Mouse (Mus musculus): ENCODE results near the gene Map3k14. TPM values are rescaled to one million over a fixed set of nuclear protein-coding genes. Genes with fewer than 3 reads are reported as not detected.
A peak's percentile ranks its signal among the peaks of the same experiment; 100 is the strongest.
"Not testable (repeated sequence)": the region's sequence is repeated elsewhere in the genome, so short reads cannot be mapped to it uniquely, and the experiment has no call there.

The Map3k14 gene
- polyA plus RNA-seq, 1 experiment from 2014 or later: 5.0 TPM

GRCm38 (mm10) chr11:103292890-103293287, 25.6 kb upstream of the Map3k14 start:
- no peak overlapping the region for H3K27ac ChIP-seq
- no peak overlapping the region for H3K4me2 ChIP-seq
- H3K9ac ChIP-seq: no peak overlapping the region
- no peaks in the 10 kb centered on the region for H3K4me1 ChIP-seq
- H3K27me3 ChIP-seq (replicated peaks): no peaks in the 10 kb centered on the region
- WGBS: 83% methylated on average over 5 of the region's 5 CpGs
- no peaks in the 10 kb centered on the region for H3K36me3 ChIP-seq (replicated peaks)
- H3K4me3 ChIP-seq: no peak overlapping the region
- H3K9me3 ChIP-seq: no peaks in the 10 kb centered on the region
- no peak for ATAC-seq (replicated peaks)

- Histone ChIP-seq H3K4me1 (no peaks in the 10 kb centered on the region), H3K27ac (0 out of 2 replicates have a peak overlapping the region, but pooled peaks have one; percentile 17), H3K9me3 (no peaks in the 10 kb centered on the region), H3K4me2 (0 out of 2 replicates have a peak overlapping the region, but pooled peaks have one; percentile 7), H3K4me3 (no peak overlapping the region), H3K27me3 (replicated peaks) (no peaks in the 10 kb centered on the region), H3K9ac (no peak overlapping the region), H3K36me3 (replicated peaks) (no peaks in the 10 kb centered on the region)
- no peak for ATAC-seq (replicated peaks)
- WGBS: 21% methylated on average over 14 of the region's 14 CpGs
These were observed 25.0 kb upstream of the Map3k14 start for GRCm38 (mm10) chr11:103292152-103292889.

- not testable (repeated sequence) for H3K9me3 ChIP-seq; H3K4me3 ChIP-seq; H3K36me3 ChIP-seq (replicated peaks); H3K27ac ChIP-seq; ATAC-seq (replicated peaks); H3K9ac ChIP-seq; H3K4me1 ChIP-seq; H3K4me2 ChIP-seq; H3K27me3 ChIP-seq (replicated peaks)
- 90% methylated on average over 7 of the region's 7 CpGs for WGBS
These were observed 23.6 kb upstream of the Map3k14 start for GRCm38 (mm10) chr11:103290841-103291240.

GRCm38 (mm10) chr11:103288291-103288963, 21.2 kb upstream of the Map3k14 start:
- no peak overlapping the region for H3K4me3 ChIP-seq
- H3K27me3 ChIP-seq (replicated peaks): no peaks in the 10 kb centered on the region
- H3K4me2 ChIP-seq: no peak overlapping the region
- ATAC-seq (replicated peaks): no peak
- no peak overlapping the region for H3K27ac ChIP-seq
- H3K36me3 ChIP-seq (replicated peaks): no peaks in the 10 kb centered on the region
- H3K9me3 ChIP-seq: no peaks in the 10 kb centered on the region
- H3K4me1 ChIP-seq: no peaks in the 10 kb centered on the region
- no peak overlapping the region for H3K9ac ChIP-seq
- 80% methylated on average over 16 of the region's 16 CpGs for WGBS

- Histone ChIP-seq H3K4me2 (no peak overlapping the region), H3K4me1 (no peaks in the 10 kb centered on the region), H3K27ac (no peak overlapping the region), H3K9me3 (no peaks in the 10 kb centered on the region), H3K27me3 (replicated peaks) (no peaks in the 10 kb centered on the region), H3K4me3 (no peak overlapping the region), H3K36me3 (replicated peaks) (no peaks in the 10 kb centered on the region), H3K9ac (no peak overlapping the region)
- no peak for ATAC-seq (replicated peaks)
- WGBS: 94% methylated on average over 5 of the region's 5 CpGs
These were observed 19.6 kb upstream of the Map3k14 start for GRCm38 (mm10) chr11:103286910-103287309.

GRCm38 (mm10) chr11:103285951-103286350, 18.7 kb upstream of the Map3k14 start:
- 64% methylated on average over 6 of the region's 6 CpGs for WGBS

GRCm38 (mm10) chr11:103285276-103285675, 18.0 kb upstream of the Map3k14 start:
- H3K9ac ChIP-seq: no peak overlapping the region
- no peak for ATAC-seq (replicated peaks)
- no peaks in the 10 kb centered on the region for H3K4me1 ChIP-seq
- no peaks in the 10 kb centered on the region for H3K27me3 ChIP-seq (replicated peaks)
- no peak overlapping the region for H3K4me3 ChIP-seq
- WGBS: 84% methylated on average over 10 of the region's 10 CpGs
- H3K27ac ChIP-seq: no peak overlapping the region
- H3K36me3 ChIP-seq (replicated peaks): no peaks in the 10 kb centered on the region
- H3K9me3 ChIP-seq: no peaks in the 10 kb centered on the region
- no peak overlapping the region for H3K4me2 ChIP-seq

More at GRCm38 (mm10) chr11:103285951-103286350, 18.7 kb upstream of the Map3k14 start:
- no peak overlapping the region for H3K27ac ChIP-seq
- H3K9me3 ChIP-seq: no peaks in the 10 kb centered on the region
- no peak for ATAC-seq (replicated peaks)
- no peak overlapping the region for H3K9ac ChIP-seq
- H3K27me3 ChIP-seq (replicated peaks): no peaks in the 10 kb centered on the region
- no peaks in the 10 kb centered on the region for H3K4me1 ChIP-seq
- H3K4me2 ChIP-seq: no peak overlapping the region
- H3K36me3 ChIP-seq (replicated peaks): no peaks in the 10 kb centered on the region
- H3K4me3 ChIP-seq: no peak overlapping the region

GRCm38 (mm10) chr11:103281784-103282183, 14.5 kb upstream of the Map3k14 start:
- no peaks in the 10 kb centered on the region for H3K36me3 ChIP-seq (replicated peaks)
- H3K4me3 ChIP-seq: no peak overlapping the region
- no peak for ATAC-seq (replicated peaks)
- no peaks in the 10 kb centered on the region for H3K27me3 ChIP-seq (replicated peaks)
- 83% methylated on average over 7 of the region's 7 CpGs for WGBS
- no peaks in the 10 kb centered on the region for H3K4me1 ChIP-seq
- no peak overlapping the region for H3K9ac ChIP-seq
- no peak overlapping the region for H3K4me2 ChIP-seq
- no peaks in the 10 kb centered on the region for H3K9me3 ChIP-seq
- H3K27ac ChIP-seq: no peak overlapping the region

- Histone ChIP-seq H3K4me3 (no peak overlapping the region), H3K9me3 (no peaks in the 10 kb centered on the region), H3K36me3 (replicated peaks) (no peaks in the 10 kb centered on the region), H3K4me2 (peak overlapping the region; percentile 18; the same call in 1 of the 2 replicates), H3K27ac (peak overlapping the region; percentile 41), H3K27me3 (replicated peaks) (no peaks in the 10 kb centered on the region), H3K9ac (no peak overlapping the region), H3K4me1 (0 out of 2 replicates have a peak, but pooled peaks cover 5% of the 10 kb centered on the region)
- 75% methylated on average over 8 of the region's 8 CpGs for WGBS
- no peak for ATAC-seq (replicated peaks)
These were observed 9.2 kb upstream of the Map3k14 start for GRCm38 (mm10) chr11:103276450-103276849.

- Histone ChIP-seq H3K27ac (no peak overlapping the region), H3K4me3 (no peak overlapping the region), H3K36me3 (replicated peaks) (no peaks in the 10 kb centered on the region), H3K9me3 (no peaks in the 10 kb centered on the region), H3K9ac (no peak overlapping the region), H3K27me3 (replicated peaks) (no peaks in the 10 kb centered on the region), H3K4me2 (no peak overlapping the region), H3K4me1 (peaks cover 13% of the 10 kb centered on the region)
- WGBS: 91% methylated on average over 3 of the region's 3 CpGs
- ATAC-seq (replicated peaks): no peak
These were observed 5.6 kb upstream of the Map3k14 start for GRCm38 (mm10) chr11:103272888-103273287.

- WGBS: 80% methylated on average over 6 of the region's 6 CpGs
- H3K9ac ChIP-seq: no peak overlapping the region
- H3K36me3 ChIP-seq (replicated peaks): no peaks in the 10 kb centered on the region
- no peaks in the 10 kb centered on the region for H3K9me3 ChIP-seq
- peaks cover 15% of the 10 kb centered on the region for H3K4me1 ChIP-seq
- H3K27me3 ChIP-seq (replicated peaks): no peaks in the 10 kb centered on the region
- H3K27ac ChIP-seq: no peak overlapping the region
- no peak for ATAC-seq (replicated peaks)
- H3K4me3 ChIP-seq: no peak overlapping the region
- no peak overlapping the region for H3K4me2 ChIP-seq
These were observed 4.7 kb upstream of the Map3k14 start for GRCm38 (mm10) chr11:103271979-103272378.

- H3K27ac ChIP-seq: no peak overlapping the region
- no peaks in the 10 kb centered on the region for H3K36me3 ChIP-seq (replicated peaks)
- no peak overlapping the region for H3K9ac ChIP-seq
These were observed 2.2 kb upstream of the Map3k14 start for GRCm38 (mm10) chr11:103269426-103269825.

More at GRCm38 (mm10) chr11:103269426-103269825, 2.2 kb upstream of the Map3k14 start:
- H3K4me3 ChIP-seq: no peak overlapping the region
- no peaks in the 10 kb centered on the region for H3K27me3 ChIP-seq (replicated peaks)
- no peaks in the 10 kb centered on the region for H3K9me3 ChIP-seq
- H3K4me1 ChIP-seq: peaks cover 33% of the 10 kb centered on the region
- 74% methylated on average over 5 of the region's 5 CpGs for WGBS
- H3K4me2 ChIP-seq: no peak overlapping the region
- no peak for ATAC-seq (replicated peaks)
